Mouse (Mus musculus): ENCODE results near the gene B230217C12Rik. TPM values are rescaled to one million over a fixed set of nuclear protein-coding genes. Genes with fewer than 3 reads are reported as not detected.

Gene B230217C12Rik
- total and polyA plus RNA-seq, 2 experiments from 2014 or later: 21.0 to 31.5 TPM

- H3K27ac ChIP-seq (ENCODE audit: low read depth, low read length): no peak overlapping the region
- no peak for DNase-seq
- H3K9me3 ChIP-seq (ENCODE audit: low read length): no peaks in the 10 kb centered on the region
- H3K4me1 ChIP-seq (ENCODE audit: insufficient read depth): no peaks in the 10 kb centered on the region
- H3K4me3 ChIP-seq (ENCODE audit: low read depth, low read length): no peak overlapping the region
- ATAC-seq: no peak
- H3K4me2 ChIP-seq (ENCODE audit: low read depth): no peak overlapping the region
- no peaks in the 10 kb centered on the region for H3K27me3 ChIP-seq (ENCODE audit: insufficient read depth, low read length)
- H3K36me3 ChIP-seq (ENCODE audit: insufficient read depth): no peaks in the 10 kb centered on the region
- no peak overlapping the region for H3K9ac ChIP-seq
- WGBS: 96% methylated on average over 4 of the region's 4 CpGs
- TF ChIP-seq CTCF (IDR thresholded peaks at IDR 0.05; ENCODE audit: low read depth): no peak
These were observed 39.8 kb downstream of the B230217C12Rik start for GRCm38 (mm10) chr11:97880362-97880761.

- ATAC-seq (peak; percentile 34), DNase-seq (no peak)
- Histone ChIP-seq H3K36me3 (ENCODE audit: insufficient read depth) (no peaks in the 10 kb centered on the region), H3K4me1 (ENCODE audit: insufficient read depth) (no peaks in the 10 kb centered on the region), H3K4me2 (ENCODE audit: low read depth) (peak overlapping the region; percentile 55), H3K9me3 (ENCODE audit: low read length) (no peaks in the 10 kb centered on the region), H3K9ac (peak overlapping the region; percentile 51), H3K27ac (ENCODE audit: low read depth, low read length) (peak overlapping the region; percentile 54), H3K4me3 (ENCODE audit: low read depth, low read length) (peak overlapping the region; percentile 56), H3K27me3 (ENCODE audit: insufficient read depth, low read length) (no peaks in the 10 kb centered on the region)
- no peak for TF ChIP-seq CTCF (IDR thresholded peaks at IDR 0.05; ENCODE audit: low read depth)
- 6% methylated on average over 26 of the region's 26 CpGs for WGBS
These were observed 43.0 kb downstream of the B230217C12Rik start for GRCm38 (mm10) chr11:97883542-97883917.

- Histone ChIP-seq H3K27ac (ENCODE audit: low read depth, low read length) (peak within 1 kb of the TSS; percentile 82), H3K9ac (peak within 1 kb of the TSS; percentile 51), H3K4me3 (ENCODE audit: low read depth, low read length) (peak within 1 kb of the TSS; percentile 56), H3K27me3 (ENCODE audit: insufficient read depth, low read length) (no peaks in the 10 kb centered on the region), H3K9me3 (ENCODE audit: low read length) (no peaks in the 10 kb centered on the region), H3K4me2 (ENCODE audit: low read depth) (peak within 1 kb of the TSS; percentile 55), H3K4me1 (ENCODE audit: insufficient read depth) (no peaks in the 10 kb centered on the region), H3K36me3 (ENCODE audit: insufficient read depth) (no peaks in the 10 kb centered on the region)
- peak; percentile 98 for DNase-seq
- TF ChIP-seq CTCF (IDR thresholded peaks at IDR 0.05; ENCODE audit: low read depth): peak; percentile 71
- ATAC-seq: peak; percentile 97
- WGBS: under 1% methylated on average over 37 of the region's 37 CpGs
These were observed 43.5 kb downstream of the B230217C12Rik start, which contains the start of gene Fbxo47 for GRCm38 (mm10) chr11:97883918-97884600. Gene Fbxo47, minus strand, starts transcription at chr11:97884154.

- H3K9ac ChIP-seq: peak overlapping the region; percentile 39
- DNase-seq (no peak), ATAC-seq (no peak)
- TF ChIP-seq CTCF (IDR thresholded peaks at IDR 0.05; ENCODE audit: low read depth): no peak
- H3K4me1 ChIP-seq (ENCODE audit: insufficient read depth): no peaks in the 10 kb centered on the region
- peak overlapping the region; percentile 46 for H3K4me2 ChIP-seq (ENCODE audit: low read depth)
- no peaks in the 10 kb centered on the region for H3K9me3 ChIP-seq (ENCODE audit: low read length)
- peak overlapping the region; percentile 56 for H3K4me3 ChIP-seq (ENCODE audit: low read depth, low read length)
- no peaks in the 10 kb centered on the region for H3K36me3 ChIP-seq (ENCODE audit: insufficient read depth)
- 30% methylated on average over 7 of the region's 7 CpGs for WGBS
- no peaks in the 10 kb centered on the region for H3K27me3 ChIP-seq (ENCODE audit: insufficient read depth, low read length)
- H3K27ac ChIP-seq (ENCODE audit: low read depth, low read length): peak overlapping the region; percentile 82
These were observed 44.1 kb downstream of the B230217C12Rik start for GRCm38 (mm10) chr11:97884601-97885185.

GRCm38 (mm10) chr11:97885296-97885915 lies 44.8 kb downstream of the B230217C12Rik start:
- no peak for TF ChIP-seq CTCF (IDR thresholded peaks at IDR 0.05; ENCODE audit: low read depth)

GRCm38 (mm10) chr11:97891821-97892220 lies 51.2 kb downstream of the B230217C12Rik start:
- Histone ChIP-seq H3K4me3 (ENCODE audit: low read depth, low read length) (no peak overlapping the region), H3K4me2 (ENCODE audit: low read depth) (no peak overlapping the region), H3K9me3 (ENCODE audit: low read length) (no peaks in the 10 kb centered on the region), H3K4me1 (ENCODE audit: insufficient read depth) (no peaks in the 10 kb centered on the region), H3K9ac (no peak overlapping the region), H3K27me3 (ENCODE audit: insufficient read depth, low read length) (no peaks in the 10 kb centered on the region), H3K36me3 (ENCODE audit: insufficient read depth) (no peaks in the 10 kb centered on the region), H3K27ac (ENCODE audit: low read depth, low read length) (no peak overlapping the region)
- TF ChIP-seq CTCF (IDR thresholded peaks at IDR 0.05; ENCODE audit: low read depth): no peak
- DNase-seq: no peak
- 82% methylated on average over 5 of the region's 5 CpGs for WGBS
- ATAC-seq: no peak

More at GRCm38 (mm10) chr11:97885296-97885915, 44.8 kb downstream of the B230217C12Rik start:
- WGBS: 96% methylated on average over 2 of the region's 2 CpGs
- Histone ChIP-seq H3K9me3 (ENCODE audit: low read length) (no peaks in the 10 kb centered on the region), H3K4me3 (ENCODE audit: low read depth, low read length) (no peak overlapping the region), H3K4me2 (ENCODE audit: low read depth) (no peak overlapping the region), H3K9ac (no peak overlapping the region), H3K27ac (ENCODE audit: low read depth, low read length) (no peak overlapping the region), H3K36me3 (ENCODE audit: insufficient read depth) (no peaks in the 10 kb centered on the region), H3K4me1 (ENCODE audit: insufficient read depth) (no peaks in the 10 kb centered on the region), H3K27me3 (ENCODE audit: insufficient read depth, low read length) (no peaks in the 10 kb centered on the region)
- DNase-seq (no peak), ATAC-seq (no peak)

Other genes starting within 250 kb of the B230217C12Rik start
- 5.0 and 6.8 TPM in 2 replicates for gene Epop, start 211.1 kb upstream of the B230217C12Rik start, total RNA-seq (2014; rRNA removed)
- gene Epop, start 211.1 kb upstream of the B230217C12Rik start, polyA plus RNA-seq (2015; fragmentation: Nextera tagmentation; extraction: Ambion mirVana): 3.6 and 4.1 TPM in 2 replicates
- gene Mllt6, start 177.4 kb upstream of the B230217C12Rik start, total RNA-seq (2014; rRNA removed): 42.2 and 48.1 TPM in 2 replicates
- 1.7 TPM in 2 replicates for gene Mllt6, start 177.4 kb upstream of the B230217C12Rik start, polyA plus RNA-seq (2015; fragmentation: Nextera tagmentation; extraction: Ambion mirVana)
- 14.4 and 15.5 TPM in 2 replicates for gene Cisd3, start 155.0 kb upstream of the B230217C12Rik start, total RNA-seq (2014; rRNA removed)
- 27.2 and 27.8 TPM in 2 replicates for gene Cisd3, start 155.0 kb upstream of the B230217C12Rik start, polyA plus RNA-seq (2015; fragmentation: Nextera tagmentation; extraction: Ambion mirVana)
- 13.0 and 21.9 TPM in 2 replicates for gene Pcgf2, start 140.3 kb upstream of the B230217C12Rik start, total RNA-seq (2014; rRNA removed)
- gene Pcgf2, start 140.3 kb upstream of the B230217C12Rik start, polyA plus RNA-seq (2015; fragmentation: Nextera tagmentation; extraction: Ambion mirVana): 10.0 and 12.6 TPM in 2 replicates
- 322 and 350 TPM in 2 replicates for gene Psmb3, start 137.4 kb upstream of the B230217C12Rik start, total RNA-seq (2014; rRNA removed)
- 499 and 621 TPM in 2 replicates for gene Psmb3, start 137.4 kb upstream of the B230217C12Rik start, polyA plus RNA-seq (2015; fragmentation: Nextera tagmentation; extraction: Ambion mirVana)
- gene Pip4k2b, start 96.1 kb upstream of the B230217C12Rik start, total RNA-seq (2014; rRNA removed): 131 and 146 TPM in 2 replicates
- gene Pip4k2b, start 96.1 kb upstream of the B230217C12Rik start, polyA plus RNA-seq (2015; fragmentation: Nextera tagmentation; extraction: Ambion mirVana): 4.2 and 4.6 TPM in 2 replicates
- 15.2 and 15.5 TPM in 2 replicates for gene Cwc25, start 74.2 kb upstream of the B230217C12Rik start, total RNA-seq (2014; rRNA removed)
- gene Cwc25, start 74.2 kb upstream of the B230217C12Rik start, polyA plus RNA-seq (2015; fragmentation: Nextera tagmentation; extraction: Ambion mirVana): 7.8 and 11.8 TPM in 2 replicates
- not detected in 2 replicates for gene 1700001P01Rik, start 64.9 kb upstream of the B230217C12Rik start, total RNA-seq (2014; rRNA removed)
- gene 1700001P01Rik, start 64.9 kb upstream of the B230217C12Rik start, polyA plus RNA-seq (2015; fragmentation: Nextera tagmentation; extraction: Ambion mirVana): 0.27 and 0.33 TPM in 2 replicates
- gene Rpl23, start 58.3 kb upstream of the B230217C12Rik start, total RNA-seq (2014; rRNA removed): 310 and 470 TPM in 2 replicates
- gene Rpl23, start 58.3 kb upstream of the B230217C12Rik start, polyA plus RNA-seq (2015; fragmentation: Nextera tagmentation; extraction: Ambion mirVana): 346 and 490 TPM in 2 replicates
- 142 and 153 TPM in 2 replicates for gene Lasp1, start 41.8 kb upstream of the B230217C12Rik start, total RNA-seq (2014; rRNA removed)
- gene Lasp1, start 41.8 kb upstream of the B230217C12Rik start, polyA plus RNA-seq (2015; fragmentation: Nextera tagmentation; extraction: Ambion mirVana): 117 and 152 TPM in 2 replicates
- 1.3 and 1.8 TPM in 2 replicates for gene Fbxo47, start 43.4 kb downstream of the B230217C12Rik start, total RNA-seq (2014; rRNA removed)
- gene Fbxo47, start 43.4 kb downstream of the B230217C12Rik start, polyA plus RNA-seq (2015; fragmentation: Nextera tagmentation; extraction: Ambion mirVana): 0.43 and 0.58 TPM in 2 replicates
- 0.54 and 1.5 TPM in 2 replicates for gene Plxdc1, start 145.7 kb downstream of the B230217C12Rik start, total RNA-seq (2014; rRNA removed)
- 1.6 and 3.5 TPM in 2 replicates for gene Plxdc1, start 145.7 kb downstream of the B230217C12Rik start, polyA plus RNA-seq (2015; fragmentation: Nextera tagmentation; extraction: Ambion mirVana)
- gene Arl5c, start 155.4 kb downstream of the B230217C12Rik start, total RNA-seq (2014; rRNA removed): 3.7 and 5.2 TPM in 2 replicates
- gene Arl5c, start 155.4 kb downstream of the B230217C12Rik start, polyA plus RNA-seq (2015; fragmentation: Nextera tagmentation; extraction: Ambion mirVana): 3.0 and 4.2 TPM in 2 replicates
- gene Cacnb1, start 182.3 kb downstream of the B230217C12Rik start, total RNA-seq (2014; rRNA removed): 64.1 and 76.4 TPM in 2 replicates
- 49.4 and 57.2 TPM in 2 replicates for gene Cacnb1, start 182.3 kb downstream of the B230217C12Rik start, polyA plus RNA-seq (2015; fragmentation: Nextera tagmentation; extraction: Ambion mirVana)
- 793 and 1,371 TPM in 2 replicates for gene Rpl19, start 185.9 kb downstream of the B230217C12Rik start, total RNA-seq (2014; rRNA removed)
- 687 and 897 TPM in 2 replicates for gene Rpl19, start 185.9 kb downstream of the B230217C12Rik start, polyA plus RNA-seq (2015; fragmentation: Nextera tagmentation; extraction: Ambion mirVana)
- 2.8 and 3.8 TPM in 2 replicates for gene Stac2, start 212.7 kb downstream of the B230217C12Rik start, total RNA-seq (2014; rRNA removed)
- 2.0 and 2.1 TPM in 2 replicates for gene Stac2, start 212.7 kb downstream of the B230217C12Rik start, polyA plus RNA-seq (2015; fragmentation: Nextera tagmentation; extraction: Ambion mirVana)